Mouse (Mus musculus): Measurements from ENCODE around the gene Hist1h4n.
A peak's percentile ranks its signal among the peaks of the same experiment; 100 is the strongest.
"Not testable (repeated sequence)": the region's sequence is repeated elsewhere in the genome, so short reads cannot be mapped to it uniquely, and the experiment has no call there.

The Hist1h4n gene

DNA sequence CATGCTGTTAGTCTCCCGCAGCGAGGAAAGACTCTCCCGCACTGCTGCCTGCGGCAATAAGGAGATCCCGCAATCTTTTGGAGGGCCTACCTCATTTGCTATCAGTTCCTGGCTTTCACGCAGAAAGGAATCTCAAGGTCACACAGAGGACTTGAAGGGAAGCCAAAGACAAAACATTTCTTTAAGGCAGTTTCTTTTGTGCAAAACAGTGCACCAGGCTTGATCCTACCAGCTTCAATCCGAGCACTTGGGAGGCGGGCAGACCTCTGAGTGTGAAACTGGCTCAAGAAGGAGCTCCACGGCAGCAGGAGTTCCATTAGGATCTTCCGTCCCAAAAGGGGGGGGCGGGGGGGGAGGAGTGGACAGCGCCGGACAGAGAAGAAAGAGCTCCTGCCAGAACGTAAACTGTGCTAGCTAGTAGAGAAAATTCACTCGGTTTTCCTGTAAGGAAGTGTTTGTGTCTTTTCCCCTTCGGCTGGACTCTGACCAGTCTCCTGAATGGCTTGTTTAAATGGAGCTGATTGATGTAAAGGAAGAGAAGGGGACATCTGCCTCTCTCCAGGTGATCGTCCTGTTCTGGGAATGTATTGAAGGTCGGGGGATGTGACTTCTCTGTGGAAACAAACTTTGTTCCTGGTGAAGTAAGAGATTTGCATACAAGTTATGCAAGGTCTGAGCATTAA lies 41.3 kb downstream of the Hist1h4n start:
- no peak for DNase-seq

- no peak for DNase-seq
Observed at GRCm38 (mm10) chr13:21789925-21790324, 42.1 kb downstream of the Hist1h4n start.

DNA sequence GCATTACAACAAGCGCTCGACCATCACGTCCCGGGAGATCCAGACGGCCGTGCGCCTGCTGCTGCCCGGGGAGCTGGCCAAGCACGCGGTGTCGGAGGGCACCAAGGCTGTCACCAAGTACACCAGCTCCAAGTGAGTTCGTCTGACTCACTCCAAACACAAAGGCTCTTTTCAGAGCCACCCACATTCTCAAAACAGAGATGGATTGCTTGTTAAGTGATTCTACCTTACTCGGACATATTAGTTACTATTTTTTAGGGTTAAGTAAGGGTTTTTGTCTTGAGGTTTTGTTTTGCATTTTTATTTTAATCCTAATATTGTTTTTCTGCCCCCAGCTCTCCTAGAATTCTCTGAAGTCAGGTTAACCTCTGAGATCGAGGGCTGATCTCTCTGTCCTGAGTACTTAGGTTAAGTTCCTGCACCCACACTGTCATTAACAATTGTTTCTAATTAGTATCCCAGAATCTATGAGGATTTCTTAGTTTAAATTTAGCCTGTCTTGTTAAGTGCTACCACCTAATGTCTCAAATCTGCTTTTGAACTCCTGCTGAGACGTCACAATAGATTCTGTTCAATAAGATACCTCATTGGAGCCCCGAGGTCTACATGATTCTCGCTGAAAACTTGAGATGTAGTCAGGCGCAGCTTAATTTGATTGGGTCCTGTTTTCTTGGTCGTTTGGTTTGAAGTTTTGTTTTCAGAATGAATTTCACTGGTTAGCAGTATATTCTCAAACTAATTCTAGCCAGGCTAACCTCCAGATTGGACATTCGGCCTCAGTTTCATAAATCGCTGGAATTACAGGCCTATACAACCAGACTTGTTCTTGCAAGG lies 44.0 kb downstream of the Hist1h4n start:
- DNase-seq, result no peak

DNA sequence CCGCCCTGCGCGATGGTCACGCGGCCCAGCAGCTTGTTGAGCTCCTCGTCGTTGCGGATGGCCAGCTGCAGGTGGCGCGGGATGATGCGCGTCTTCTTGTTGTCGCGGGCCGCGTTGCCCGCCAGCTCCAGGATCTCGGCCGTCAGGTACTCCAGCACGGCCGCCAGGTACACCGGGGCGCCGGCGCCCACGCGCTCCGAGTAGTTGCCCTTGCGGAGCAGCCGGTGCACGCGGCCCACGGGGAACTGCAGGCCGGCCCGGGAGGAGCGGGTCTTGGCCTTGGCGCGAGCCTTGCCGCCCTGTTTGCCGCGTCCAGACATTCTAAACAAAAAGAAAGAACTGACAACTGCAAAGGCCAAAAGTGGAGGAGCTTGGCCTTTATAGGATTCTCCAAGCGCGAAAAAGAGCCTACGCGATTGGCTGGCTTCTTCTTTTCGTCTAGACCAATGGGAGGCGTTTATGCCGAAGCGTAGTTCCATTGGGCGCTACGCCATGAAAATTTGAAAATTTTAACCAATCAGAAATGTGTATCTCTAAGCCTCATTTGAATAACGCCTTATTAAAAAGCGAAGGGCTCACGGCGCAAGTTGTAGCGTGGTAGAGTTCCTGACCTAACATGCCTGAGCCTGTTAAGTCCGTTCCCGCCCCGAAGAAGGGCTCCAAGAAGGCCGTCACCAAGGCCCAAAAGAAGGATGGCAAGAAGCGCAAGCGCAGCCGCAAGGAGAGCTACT lies 44.9 kb downstream of the Hist1h4n start, which contains the start of the genes Hist1h2an and Hist1h2bp:
Hist1h2an (minus strand) TSS at position 320 of the 731 bp plus-strand sequence.
Hist1h2bp (plus strand) TSS at position 563 of the 731 bp plus-strand sequence.
- peak; percentile 78 for DNase-seq

GRCm38 (mm10) chr13:21786189-21786898 lies 45.7 kb downstream of the Hist1h4n start:
- no peak for DNase-seq

DNA sequence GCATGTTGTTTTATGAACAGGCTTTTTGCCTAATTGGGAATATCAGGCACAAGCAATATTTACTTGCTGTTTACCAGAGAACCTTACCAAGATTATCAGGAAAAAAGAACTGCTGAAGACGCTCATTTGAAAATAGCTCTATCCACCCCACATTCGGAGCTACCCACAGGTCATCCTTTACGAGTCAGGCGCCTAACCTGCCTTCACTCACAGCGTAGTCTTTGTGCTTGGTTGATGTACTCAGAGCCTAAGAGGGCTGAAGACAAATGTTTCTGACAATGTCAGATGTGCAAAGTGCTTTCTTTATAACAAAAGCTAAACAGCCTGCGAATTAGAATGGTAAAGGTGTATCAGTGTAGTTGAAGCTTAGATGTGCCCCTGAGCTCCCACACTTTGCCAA lies 47.7 kb downstream of the Hist1h4n start:
- DNase-seq, result no peak

GRCm38 (mm10) chr13:21783734-21784161 lies 48.2 kb downstream of the Hist1h4n start:
- DNase-seq, result no peak

DNA sequence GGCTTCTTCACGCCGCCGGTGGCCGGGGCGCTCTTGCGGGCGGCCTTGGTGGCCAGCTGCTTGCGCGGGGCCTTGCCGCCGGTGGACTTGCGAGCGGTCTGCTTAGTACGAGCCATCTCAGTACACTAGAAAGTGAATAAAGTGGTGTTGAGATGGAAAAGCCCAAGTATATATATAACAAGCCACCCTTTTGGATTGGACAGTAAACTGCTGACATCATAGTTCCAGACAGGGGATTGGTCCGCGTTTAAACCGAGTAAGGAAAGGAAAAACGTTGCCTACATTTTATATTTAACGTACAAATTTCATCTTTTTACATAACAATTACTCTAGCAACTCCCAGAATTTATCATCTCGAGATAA lies 48.8 kb downstream of the Hist1h4n start, which contains the start of gene Hist1h3i:
Hist1h3i (minus strand) TSS at position 116 of the 363 bp plus-strand sequence.
- no peak for DNase-seq

GRCm38 (mm10) chr13:21782361-21783254 lies 49.4 kb downstream of the Hist1h4n start:
- not testable (repeated sequence) for DNase-seq
